Mouse (Mus musculus): ENCODE measurements around the gene Celsr3.

Gene Celsr3

GRCm38 (mm10) chr9:108825820-108826699, at the start of gene Celsr3:
Gene Celsr3 (plus strand): TSS chr9:108826320.
- no peak for DNase-seq

DNA sequence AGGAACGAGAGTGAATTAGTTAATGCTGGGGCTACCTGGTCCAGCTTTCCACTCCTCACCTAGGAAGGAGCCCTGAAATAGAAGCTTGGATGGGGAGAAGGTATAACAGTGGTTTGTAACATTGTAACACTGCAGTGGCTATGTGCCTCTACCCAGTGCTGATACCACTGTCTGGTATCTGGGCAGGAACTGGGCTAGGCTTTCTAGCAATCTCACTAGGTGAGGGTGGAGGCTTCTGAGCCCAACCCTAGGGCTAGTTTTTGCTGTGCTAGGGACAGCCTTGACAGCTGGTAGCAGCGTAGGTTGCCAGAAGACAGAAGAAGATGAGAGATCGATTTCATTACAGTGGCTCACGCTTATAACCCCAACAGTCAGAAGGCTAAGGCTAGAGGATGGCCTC, 49.5 kb upstream of the Celsr3 start:
- DNase-seq, result no peak

DNA sequence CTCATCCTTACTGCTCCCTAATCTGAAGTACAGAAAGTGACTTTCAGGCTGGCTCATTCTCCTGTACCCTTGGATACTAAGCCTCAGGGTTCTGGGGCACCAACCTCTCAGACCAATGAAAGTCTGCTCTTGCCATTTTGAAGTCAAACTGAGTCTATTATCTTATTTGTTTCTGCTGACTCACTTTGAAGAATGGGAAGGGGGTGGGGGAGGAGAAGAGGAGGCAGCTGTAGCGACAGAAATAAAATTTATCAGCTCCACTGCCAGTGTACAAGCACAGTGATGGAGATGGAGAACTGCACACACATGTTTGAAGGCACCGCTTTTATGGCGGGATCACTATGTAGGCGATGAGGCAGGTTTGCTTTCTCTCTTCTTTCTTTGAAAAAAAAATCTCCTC, 48.8 kb upstream of the Celsr3 start:
- DNase-seq, result no peak

DNA sequence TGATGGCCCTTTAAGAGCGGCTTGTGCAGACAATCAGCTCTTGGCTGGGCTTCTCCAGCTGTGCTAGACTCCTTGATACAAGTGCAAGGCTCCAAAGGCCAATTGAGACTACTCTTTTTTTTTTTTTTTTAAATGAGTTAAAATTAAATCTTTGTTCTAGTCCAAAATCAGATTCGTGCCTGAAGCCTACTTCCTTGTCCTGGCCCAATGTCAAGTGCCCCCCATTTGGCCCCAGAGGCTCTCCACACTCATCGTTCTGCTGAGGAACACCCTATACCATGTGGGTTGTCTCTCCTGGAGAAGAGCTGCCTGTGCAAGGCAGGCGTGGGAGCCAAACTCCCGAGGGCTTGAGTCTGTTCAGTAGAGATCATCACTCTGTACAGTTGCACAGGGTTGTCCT, 45.2 kb upstream of the Celsr3 start:
- no peak for DNase-seq

- no peak for DNase-seq
Measured at GRCm38 (mm10) chr9:108781891-108782290, 44.2 kb upstream of the Celsr3 start.

GRCm38 (mm10) chr9:108782836-108783547, 43.1 kb upstream of the Celsr3 start:
- DNase-seq, result no peak

GRCm38 (mm10) chr9:108783548-108784463, 42.3 kb upstream of the Celsr3 start, which contains the start of gene Ip6k2:
Gene Ip6k2 (plus strand): TSS chr9:108783796.
- peak; percentile 97 for DNase-seq

DNA sequence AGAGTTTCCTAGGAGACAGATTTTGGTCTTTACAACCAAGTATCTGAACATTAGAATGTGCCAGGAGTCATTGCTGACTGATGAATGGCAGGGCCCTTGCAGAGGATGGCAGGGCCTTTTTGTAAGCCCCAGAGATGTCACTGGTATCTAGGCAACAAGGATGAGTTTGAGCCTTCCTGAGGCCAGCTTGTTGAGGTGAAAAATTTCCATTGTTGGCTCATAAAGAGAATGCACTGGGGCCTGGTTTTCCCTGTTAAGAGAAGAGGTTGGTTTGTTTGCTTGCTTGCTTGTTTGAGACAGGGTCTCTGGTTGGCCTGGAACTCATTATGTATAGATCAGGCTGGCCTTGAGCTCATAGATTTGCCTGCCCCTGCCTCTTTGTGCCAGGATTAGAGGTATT, 40.7 kb upstream of the Celsr3 start:
- DNase-seq, result no peak

- no peak for DNase-seq
Measured at GRCm38 (mm10) chr9:108786494-108786893, 39.6 kb upstream of the Celsr3 start.

GRCm38 (mm10) chr9:108787080-108787479, 39.0 kb upstream of the Celsr3 start:
- DNase-seq, result no peak

- no peak for DNase-seq
Measured at GRCm38 (mm10) chr9:108788713-108789112, 37.4 kb upstream of the Celsr3 start.

DNA sequence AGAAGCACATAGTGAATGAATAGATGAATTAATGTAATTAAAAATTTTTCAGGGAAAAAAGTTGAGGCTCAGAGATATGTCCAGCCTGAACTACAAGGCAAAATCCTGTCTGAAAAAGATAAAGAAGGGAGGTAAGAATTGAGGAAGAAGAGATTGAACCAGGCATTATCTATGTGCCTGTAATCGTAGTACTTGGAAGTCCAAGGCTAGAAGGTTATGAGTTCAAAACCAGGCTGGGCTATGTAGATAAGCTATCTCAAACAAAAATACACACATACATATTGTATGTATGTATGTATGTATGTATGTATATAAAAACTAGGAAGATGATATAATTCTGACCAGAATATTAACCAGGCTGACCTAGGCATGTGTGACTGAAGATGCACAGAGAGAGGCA, 33.8 kb upstream of the Celsr3 start:
- no peak for DNase-seq

- peak; percentile 62 for DNase-seq
Measured at GRCm38 (mm10) chr9:108792730-108793129, 33.4 kb upstream of the Celsr3 start.

GRCm38 (mm10) chr9:108795281-108795680, 30.8 kb upstream of the Celsr3 start:
- no peak for DNase-seq

DNA sequence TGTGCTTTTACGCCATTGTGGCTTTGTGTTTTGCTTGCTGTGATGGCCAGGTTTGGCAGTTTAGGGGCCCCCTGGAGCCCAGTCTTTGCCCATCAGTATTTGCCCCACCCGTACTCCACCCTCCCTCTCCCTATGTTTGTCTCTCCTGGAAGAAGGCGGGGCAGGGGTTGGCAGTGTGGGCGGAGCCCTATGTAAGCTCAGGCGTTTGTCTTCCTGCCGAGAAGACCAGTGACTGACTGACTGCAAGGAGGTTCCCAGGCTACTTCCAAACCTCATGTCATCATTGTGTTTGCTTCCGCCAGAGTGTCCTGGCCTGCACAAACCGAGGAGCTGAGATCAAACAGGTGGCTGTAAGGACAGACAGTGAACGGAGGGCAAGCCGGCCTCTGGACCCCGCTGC, 30.4 kb upstream of the Celsr3 start:
- peak; percentile 26 for DNase-seq

GRCm38 (mm10) chr9:108796351-108796981, 29.7 kb upstream of the Celsr3 start:
- no peak for DNase-seq

GRCm38 (mm10) chr9:108797477-108797876, 28.6 kb upstream of the Celsr3 start:
- DNase-seq, result no peak

DNA sequence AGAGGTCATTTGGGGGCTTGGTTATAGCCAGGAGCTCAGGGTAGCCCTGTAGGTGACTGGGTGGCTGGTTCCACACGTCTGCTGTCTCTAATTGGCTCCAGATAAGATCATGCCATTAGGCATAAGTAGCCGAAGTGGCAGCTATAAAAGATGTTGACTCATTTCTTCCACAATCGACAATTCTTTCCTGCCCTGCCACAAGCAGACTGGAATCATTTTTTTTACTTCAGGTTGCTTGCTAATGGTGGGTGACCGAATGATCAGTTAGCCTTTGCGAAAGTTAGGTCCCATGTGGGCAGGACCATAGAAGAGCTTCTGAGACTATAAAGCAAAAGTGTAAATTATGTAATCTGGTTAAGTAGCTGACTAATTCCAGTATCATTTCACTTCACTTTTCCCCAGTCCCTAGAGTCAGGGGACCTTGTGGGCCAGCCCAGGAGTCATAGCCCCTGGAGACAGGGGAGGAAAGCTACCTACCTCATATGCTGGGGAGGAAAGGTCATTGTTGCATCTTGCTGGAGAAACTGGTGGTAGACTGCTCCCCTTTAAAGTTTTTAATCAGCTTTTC, 27.5 kb upstream of the Celsr3 start:
- no peak for DNase-seq

DNA sequence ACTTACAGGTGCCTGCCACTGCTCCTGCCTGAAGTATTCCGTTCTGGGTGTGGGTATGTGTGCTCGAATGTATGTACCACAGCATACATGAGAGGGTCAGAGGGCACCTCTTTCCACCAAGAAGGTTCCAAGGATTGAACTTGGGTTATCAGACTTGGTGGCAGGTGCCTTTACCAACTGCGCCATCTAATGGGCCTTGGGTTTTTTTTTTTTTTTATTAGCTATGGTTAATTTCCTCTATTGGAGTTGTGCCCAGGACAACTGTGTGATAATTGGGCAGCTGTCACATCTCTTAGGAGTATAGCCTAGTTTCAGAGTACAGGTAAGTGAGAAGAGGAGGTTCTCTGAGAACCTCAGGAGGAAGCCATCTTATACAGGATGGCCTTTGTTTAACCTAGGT, 26.6 kb upstream of the Celsr3 start:
- DNase-seq, result no peak

DNA sequence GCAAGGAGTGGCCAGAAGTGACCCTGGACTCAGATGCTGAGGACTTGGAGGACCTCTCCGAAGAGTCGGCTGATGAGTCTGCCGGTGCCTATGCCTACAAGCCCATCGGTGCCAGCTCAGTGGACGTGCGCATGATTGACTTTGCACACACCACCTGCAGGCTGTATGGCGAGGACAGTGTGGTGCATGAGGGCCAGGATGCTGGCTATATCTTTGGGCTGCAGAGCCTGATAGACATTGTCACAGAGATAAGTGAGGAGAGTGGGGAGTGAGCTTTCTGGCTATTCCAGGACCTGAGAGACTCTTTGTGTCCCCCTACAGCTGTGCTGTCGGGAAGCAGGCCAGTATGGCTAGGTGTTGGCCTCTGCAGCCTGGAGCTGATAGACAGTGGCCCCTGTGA, 20.4 kb upstream of the Celsr3 start:
- DNase-seq, result no peak

DNA sequence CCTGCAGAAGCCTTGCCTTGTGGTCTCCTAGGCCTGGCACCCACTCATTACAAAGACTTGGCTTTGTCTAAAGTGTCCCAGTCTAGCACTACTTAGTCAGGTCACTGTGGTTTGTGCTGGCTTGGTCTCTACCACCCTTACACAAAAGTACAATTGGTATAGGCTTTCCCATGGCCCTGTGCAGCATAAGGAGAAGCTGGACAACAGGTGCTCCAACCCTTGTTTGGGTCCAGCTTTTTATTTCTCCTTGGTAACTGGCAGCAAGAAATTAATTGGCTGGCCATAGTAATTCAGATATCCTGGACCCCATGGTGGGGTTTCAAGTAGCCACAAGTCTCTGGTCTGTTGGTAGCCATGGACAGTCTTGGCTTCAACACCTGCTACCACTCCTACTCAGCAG, 19.7 kb upstream of the Celsr3 start:
- no peak for DNase-seq

GRCm38 (mm10) chr9:108806831-108807230, 19.3 kb upstream of the Celsr3 start:
- DNase-seq, result no peak

Data from thymus, postnatal 25 days (tissue).